Mouse (Mus musculus) testis, postnatal 10 days (tissue): ENCODE data around the gene Etfbkmt.
"Not testable (repeated sequence)": the region's sequence is repeated elsewhere in the genome, so short reads cannot be mapped to it uniquely, and the experiment has no call there.

ENCODE experiments used
- DNase-seq: peaks from one replicate; pipeline ENCODE4 v3.0.0; 2021; ENCODE audit warnings: low spot score

The Etfbkmt gene

DNA sequence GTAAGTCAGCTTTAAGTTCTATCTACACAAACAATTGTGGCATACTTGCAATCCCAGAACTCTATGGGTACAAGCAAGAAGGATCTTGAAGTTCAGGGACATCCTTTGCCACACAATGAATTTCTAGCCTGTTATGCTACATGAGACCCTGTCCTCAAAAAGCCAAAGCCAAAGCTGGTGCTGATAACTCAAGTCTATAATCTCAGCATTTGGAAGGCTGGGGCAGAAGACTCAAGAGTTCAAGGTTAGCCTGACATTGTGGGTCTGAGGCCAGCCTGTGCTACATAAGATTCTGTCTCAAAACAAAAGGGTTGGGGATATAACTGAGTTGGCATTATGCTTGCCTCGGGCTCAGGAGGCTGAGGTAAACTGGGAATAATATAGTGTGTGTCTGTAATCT is 47.7 kb downstream of the Etfbkmt start:
- DNase-seq = no peak

DNA sequence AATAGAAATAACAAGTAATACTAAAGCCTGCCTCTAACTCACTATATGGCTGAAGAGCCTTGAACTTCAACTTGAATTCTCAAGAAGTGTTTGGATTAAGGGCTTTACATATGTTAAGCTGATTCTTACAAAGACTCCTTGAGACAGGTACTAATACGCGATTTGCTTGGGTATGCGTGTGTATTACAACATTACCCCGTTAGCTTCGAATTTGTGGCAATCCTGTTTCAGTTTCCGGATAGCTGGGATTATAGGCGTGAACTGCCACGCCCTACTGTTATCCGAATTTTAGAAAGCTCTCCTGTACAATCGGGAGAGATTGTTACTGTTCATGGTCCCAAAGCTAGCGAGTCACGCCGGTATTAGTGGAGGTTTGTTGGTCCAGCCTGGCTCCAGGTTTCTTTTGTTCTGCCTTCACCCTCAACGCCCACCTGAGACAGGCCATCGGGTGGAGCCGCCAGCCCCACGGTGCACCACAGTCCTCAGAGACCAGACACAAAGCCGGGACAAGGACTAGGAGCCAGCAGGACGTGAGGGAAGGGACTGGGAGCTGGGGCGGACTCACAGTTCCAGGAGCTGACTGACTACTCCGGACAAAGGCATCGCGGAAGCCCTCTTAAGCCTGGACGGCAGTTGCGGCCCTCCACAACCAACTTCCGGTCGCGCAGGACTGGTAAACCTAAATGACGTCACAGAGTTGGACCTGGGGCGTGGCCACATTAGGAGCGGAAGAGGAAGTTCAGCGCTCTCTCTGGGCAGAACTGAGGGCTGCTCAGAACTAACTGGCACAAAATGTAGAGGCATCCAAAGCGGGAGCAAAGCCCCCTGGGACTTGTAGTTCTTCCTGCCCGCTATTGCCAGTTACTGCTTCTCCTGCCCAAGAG is 48.6 kb downstream of the Etfbkmt start, which contains the start of gene Amn1:
TSS of gene Amn1 (minus strand) at position 672 of the 884 bp plus-strand sequence.
- DNase-seq = peak; percentile 95

- DNase-seq = no peak
Measured at GRCm38 (mm10) chr6:149188925-149189257, 49.2 kb downstream of the Etfbkmt start.

- peak; percentile 44 for DNase-seq
Measured at GRCm38 (mm10) chr6:149189340-149189922, 49.8 kb downstream of the Etfbkmt start.

GRCm38 (mm10) chr6:149191951-149192350 is 52.3 kb downstream of the Etfbkmt start:
- not testable (repeated sequence) for DNase-seq

- no peak for DNase-seq
Measured at GRCm38 (mm10) chr6:149193276-149193905, 53.7 kb downstream of the Etfbkmt start.

DNA sequence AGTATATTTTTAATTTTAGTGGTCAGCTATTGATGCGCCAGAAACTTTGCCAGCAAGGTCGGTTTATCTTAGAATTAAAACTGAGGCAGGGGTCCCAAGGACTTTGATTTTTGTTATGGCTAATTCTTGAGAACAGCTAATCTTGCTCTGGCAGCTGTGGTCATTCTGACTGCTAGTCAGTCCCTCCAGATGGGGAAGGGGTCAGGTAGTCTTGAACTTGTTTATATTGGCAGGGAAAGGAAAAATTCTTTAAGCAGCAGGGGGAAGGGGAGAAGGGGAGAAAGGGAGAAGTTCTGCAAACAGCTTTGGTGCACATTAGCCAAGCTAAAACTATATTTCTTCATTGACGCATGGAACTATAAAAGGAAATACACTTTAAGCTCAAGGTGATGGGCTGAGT is 57.5 kb downstream of the Etfbkmt start:
- no peak for DNase-seq

GRCm38 (mm10) chr6:149198572-149198971 is 58.9 kb downstream of the Etfbkmt start:
- DNase-seq = no peak
